Mouse (Mus musculus) liver (tissue): ENCODE data around the gene Lyrm1.

ENCODE experiments used
- DNase-seq: peaks from one replicate; pipeline ENCODE4 v3.0.0-alpha.2; 2020; ENCODE audit warnings: mixed read lengths

Lyrm1 gene

GRCm38 (mm10) chr7:119969320-119969719 is 73.7 kb downstream of the Lyrm1 start:
- DNase-seq = no peak

GRCm38 (mm10) chr7:119974214-119974613 is 78.6 kb downstream of the Lyrm1 start:
- DNase-seq = no peak

- DNase-seq = no peak
Observed at GRCm38 (mm10) chr7:119976256-119976655, 80.6 kb downstream of the Lyrm1 start.

GRCm38 (mm10) chr7:119977574-119977973 is 81.9 kb downstream of the Lyrm1 start:
- DNase-seq = no peak

GRCm38 (mm10) chr7:119978576-119978975 is 82.9 kb downstream of the Lyrm1 start:
- no peak for DNase-seq

- no peak for DNase-seq
Observed at GRCm38 (mm10) chr7:119980170-119980569, 84.5 kb downstream of the Lyrm1 start.

DNA sequence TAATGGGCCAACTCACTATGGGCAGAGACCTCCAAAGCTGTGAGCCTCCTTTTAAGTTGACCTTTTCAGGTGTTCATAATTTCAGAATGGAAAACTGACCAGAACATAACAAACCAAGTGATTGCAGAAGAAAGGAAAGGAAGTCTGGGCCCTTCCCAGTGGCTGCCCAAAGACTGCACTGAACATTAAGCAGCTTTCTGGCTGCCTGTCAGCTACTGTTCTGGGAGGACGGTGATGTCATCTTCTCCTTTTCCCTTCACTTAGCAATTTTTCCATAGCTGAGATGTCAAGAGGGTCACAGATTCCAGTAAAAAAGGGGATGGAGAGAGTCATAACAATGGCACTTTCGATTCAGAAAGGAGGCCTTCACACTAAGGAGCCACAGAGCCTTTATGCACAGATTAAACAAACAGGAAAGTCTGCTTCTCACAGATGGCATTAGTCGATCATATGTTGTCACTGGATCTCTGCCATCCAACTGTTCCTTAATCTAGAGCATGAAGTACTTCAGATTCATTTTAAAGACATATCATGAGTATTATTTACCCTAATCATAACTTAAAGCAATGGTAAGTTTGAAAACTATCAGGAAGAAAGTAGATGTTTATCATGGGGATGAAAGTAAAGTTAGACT is 89.7 kb downstream of the Lyrm1 start:
- no peak for DNase-seq

DNA sequence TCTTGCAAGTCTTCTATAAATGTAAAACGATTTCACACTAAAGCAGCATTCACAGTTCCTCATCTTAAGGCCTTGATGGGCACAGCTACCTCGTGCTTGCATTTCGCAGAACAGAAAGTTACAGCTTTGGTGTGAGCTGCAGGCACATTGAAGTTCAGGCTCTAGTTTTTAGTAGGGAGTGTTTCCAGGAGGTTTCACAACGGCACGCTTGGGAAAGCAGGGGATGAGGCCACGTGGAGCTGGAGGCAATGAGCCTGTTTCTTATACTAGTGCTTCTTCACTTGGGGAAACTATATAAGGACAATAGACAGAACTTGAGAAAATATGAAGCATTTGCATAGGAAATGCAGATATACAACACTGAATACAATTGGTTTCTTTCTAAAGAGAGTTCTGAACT is 101.4 kb downstream of the Lyrm1 start:
- DNase-seq = no peak
